Mouse (Mus musculus) small intestine, adult 2 months (tissue): ENCODE results near the gene Mchr1. TPM values are rescaled to one million over a fixed set of nuclear protein-coding genes. Genes with fewer than 3 reads are reported as not detected.

Experiments used
- H3K27ac ChIP-seq: fragments of 200-500 bp; 2 replicates; pipeline ENCODE4 v1.5.1; 2012; ENCODE audit warnings: low read depth, low read length, control low read depth, inconsistent platforms; ENCODE audit not compliant: insufficient read depth
- H3K27me3 ChIP-seq: fragments of 200-500 bp; 2 replicates; pipeline ENCODE4 v1.6.1; 2012; ENCODE audit warnings: mild to moderate bottlenecking, moderate library complexity, low read length, inconsistent platforms; ENCODE audit not compliant: control insufficient read depth, insufficient read depth
- H3K36me3 ChIP-seq: fragments of 200-500 bp; 2 replicates; pipeline ENCODE4 v1.6.1; 2012; ENCODE audit warnings: mild to moderate bottlenecking, low read length, control low read depth, inconsistent platforms; ENCODE audit not compliant: control insufficient read depth, insufficient read depth
- H3K4me1 ChIP-seq: fragments of 200-500 bp; 2 replicates; pipeline ENCODE4 v1.6.1; 2012; ENCODE audit warnings: low read length, inconsistent platforms, mixed read lengths; ENCODE audit not compliant: control insufficient read depth, insufficient read depth, insufficient read length
- H3K4me3 ChIP-seq: fragments of 200-500 bp; 2 replicates; pipeline ENCODE4 v1.5.1; 2012; ENCODE audit warnings: low read depth, mild to moderate bottlenecking, control low read depth, inconsistent platforms, low read length, moderate library complexity
- CTCF ChIP-seq: fragments of 200-500 bp; IDR thresholded peaks from 2 replicates; pipeline ENCODE4 v1.5.1; 2012; ENCODE audit warnings: low read depth, mild to moderate bottlenecking, control low read depth, inconsistent platforms, low read length, moderate library complexity, mixed read lengths; ENCODE audit not compliant: insufficient replicate concordance, insufficient read length; ENCODE audit errors: extremely low read depth
- POLR2A ChIP-seq: fragments of 200-500 bp; IDR thresholded peaks from 2 replicates; pipeline ENCODE4 v1.6.1; 2012; ENCODE audit warnings: low read depth, mild to moderate bottlenecking, control low read depth, inconsistent platforms, low read length, moderate library complexity
- WGBS: fragments of 180-500 bp; shearing (Covaris S2); methylation state at CpG from one replicate; pipeline ENCODE4 v1.1.7; 2018; 5-methylcytosine and 5-hydroxymethylcytosine counted together
- polyA plus RNA-seq: library from polyadenylated mRNA; depleted of rRNA; stranded (reverse); fragments of >200 nt; gene quantifications from 2 replicates; pipeline ENCODE4 v1.2.3, GENCODE M21; 2012

The Mchr1 gene
- polyA plus RNA-seq, 1 experiment: 0.71 TPM

GRCm38 (mm10) chr15:81252626-81253174 is 17.4 kb downstream of the Mchr1 start:
- Histone ChIP-seq H3K27me3 (no peaks in the 10 kb centered on the region), H3K4me3 (no peak overlapping the region), H3K36me3 (no peaks in the 10 kb centered on the region), H3K4me1 (peaks cover 28% of the 10 kb centered on the region; the same call in 1 of the 2 replicates), H3K27ac (no peak overlapping the region)
- TF ChIP-seq CTCF: no peak
- TF ChIP-seq POLR2A: no peak
- WGBS: 72% methylated on average over 4 of the region's 4 CpGs

GRCm38 (mm10) chr15:81253585-81253984 is 18.3 kb downstream of the Mchr1 start:
- Histone ChIP-seq H3K36me3 (no peaks in the 10 kb centered on the region), H3K27ac (no peak overlapping the region), H3K4me3 (no peak overlapping the region), H3K4me1 (peaks cover 23% of the 10 kb centered on the region; the same call in 1 of the 2 replicates), H3K27me3 (no peaks in the 10 kb centered on the region)
- TF ChIP-seq POLR2A: no peak
- TF ChIP-seq CTCF: peak; percentile 8; the same call in 1 of the 2 replicates
- WGBS: 16% methylated on average over 2 of the region's 2 CpGs

GRCm38 (mm10) chr15:81254113-81254640 is 18.9 kb downstream of the Mchr1 start:
- no peaks in the 10 kb centered on the region for H3K36me3 ChIP-seq
- H3K27ac ChIP-seq: no peak overlapping the region
- no peak for TF ChIP-seq POLR2A
- TF ChIP-seq CTCF: no peak
- H3K4me1 ChIP-seq: peaks cover 20% of the 10 kb centered on the region; the same call in 1 of the 2 replicates
- WGBS: 44% methylated on average over 8 of the region's 8 CpGs
- H3K27me3 ChIP-seq: no peaks in the 10 kb centered on the region
- no peak overlapping the region for H3K4me3 ChIP-seq

- TF ChIP-seq POLR2A (no peak), CTCF (no peak)
- no peak overlapping the region for H3K4me3 ChIP-seq
- H3K27me3 ChIP-seq: no peaks in the 10 kb centered on the region
- 23% methylated on average over 6 of the region's 6 CpGs for WGBS
- H3K4me1 ChIP-seq: peaks cover 13% of the 10 kb centered on the region; the same call in 1 of the 2 replicates
- H3K36me3 ChIP-seq: no peaks in the 10 kb centered on the region
- no peak overlapping the region for H3K27ac ChIP-seq
These were observed 19.8 kb downstream of the Mchr1 start for GRCm38 (mm10) chr15:81255063-81255462.

GRCm38 (mm10) chr15:81258296-81258695 is 23.0 kb downstream of the Mchr1 start:
- Histone ChIP-seq H3K4me1 (peaks cover 13% of the 10 kb centered on the region; the same call in 1 of the 2 replicates), H3K27me3 (no peaks in the 10 kb centered on the region), H3K27ac (no peak overlapping the region), H3K4me3 (no peak overlapping the region), H3K36me3 (no peaks in the 10 kb centered on the region)
- TF ChIP-seq CTCF: no peak
- no peak for TF ChIP-seq POLR2A
- 63% methylated on average over 9 of the region's 9 CpGs for WGBS

GRCm38 (mm10) chr15:81259304-81259703 is 24.0 kb downstream of the Mchr1 start:
- Histone ChIP-seq H3K27me3 (no peaks in the 10 kb centered on the region), H3K4me3 (no peak overlapping the region), H3K36me3 (no peaks in the 10 kb centered on the region), H3K4me1 (peaks cover 11% of the 10 kb centered on the region; the same call in 1 of the 2 replicates), H3K27ac (no peak overlapping the region)
- TF ChIP-seq CTCF (no peak), POLR2A (no peak)
- 95% methylated on average over 5 of the region's 5 CpGs for WGBS

GRCm38 (mm10) chr15:81260208-81260607 is 24.9 kb downstream of the Mchr1 start:
- peak overlapping the region; percentile 47; the same call in 1 of the 2 replicates for H3K27ac ChIP-seq
- H3K4me1 ChIP-seq: peaks cover 2% of the 10 kb centered on the region; the same call in 1 of the 2 replicates
- H3K27me3 ChIP-seq: no peaks in the 10 kb centered on the region
- H3K36me3 ChIP-seq: no peaks in the 10 kb centered on the region
- no peak for TF ChIP-seq POLR2A
- no peak for TF ChIP-seq CTCF
- WGBS: 48% methylated on average over 9 of the region's 9 CpGs
- no peak overlapping the region for H3K4me3 ChIP-seq
